In genomic region chr5:8055721-8056129, GRCm38 (mm10) we compare ENCODE assay signal across 8 mouse cellular contexts. TPM values are rescaled to one million over a fixed set of nuclear protein-coding genes. Genes with fewer than 3 reads are reported as not detected.
DNase-seq lines count a peak whose midpoint lies in the region; ATAC-seq and TF ChIP-seq lines count a peak whose summit lies in the region.

No protein-coding gene starts in this region.

- no peaks in the 10 kb centered on the region; the same call in none of the 2 replicates for H3K4me1 ChIP-seq in bone marrow, adult 2 months (ENCODE audit: control insufficient read depth, insufficient read depth, low read length)
- peaks cover 24% of the 10 kb centered on the region for H3K4me1 ChIP-seq in heart, embryonic 15.5 days (replicated peaks)
- peaks cover 16% of the 10 kb centered on the region for H3K4me1 ChIP-seq in liver, embryonic 16.5 days (ENCODE audit: control insufficient read depth, low read depth, low read length)
- H3K4me1 ChIP-seq in spleen, adult 2 months (ENCODE audit: control insufficient read depth, insufficient read depth, insufficient read length): no peaks in the 10 kb centered on the region; the same call in 1 of the 2 replicates

- H3K4me2 ChIP-seq in heart, embryonic 15.5 days: peak overlapping the region; percentile 69
- peak overlapping the region; percentile 68 for H3K4me2 ChIP-seq in liver, embryonic 16.5 days (ENCODE audit: low read depth, low read length)

- no peaks in the 10 kb centered on the region for H3K27me3 ChIP-seq in heart, embryonic 15.5 days
- no peaks in the 10 kb centered on the region for H3K27me3 ChIP-seq in liver, embryonic 16.5 days (ENCODE audit: control insufficient read depth, insufficient read depth, low read depth, low read length)
- no peaks in the 10 kb centered on the region for H3K27me3 ChIP-seq in spleen, adult 2 months (ENCODE audit: control insufficient read depth, insufficient read depth, low read length)

- ATAC-seq in heart, embryonic 15.5 days (replicated peaks; ENCODE audit: insufficient number of reproducible peaks, insufficient read depth, low FRiP score, low read depth): no peak
- peak; percentile 17; the same call in 1 of the 2 replicates for ATAC-seq in liver, embryonic 16.5 days (ENCODE audit: low read depth)

- DNase-seq in kidney, postnatal 10 days: peak; percentile 15
- DNase-seq in kidney, postnatal 14 days: no peak
- DNase-seq in spleen, adult 2 months (ENCODE audit: low read depth in 1 of 2, low spot score in 2 of 2): peak; percentile 12 to 25
- no peak for DNase-seq in layer of hippocampus, adult 11-12 months (ENCODE audit: low spot score)
- DNase-seq in left cerebral cortex, postnatal 36 days (ENCODE audit: low spot score in 2 of 2): no peak

- H3K9me3 ChIP-seq in heart, embryonic 15.5 days (replicated peaks): no peaks in the 10 kb centered on the region
- no peaks in the 10 kb centered on the region for H3K9me3 ChIP-seq in liver, embryonic 16.5 days (replicated peaks; ENCODE audit: control insufficient read depth, low read length)

- intact Hi-C loops in left cerebral cortex, postnatal 36 days (cut with DNase I): no loop called here

- no peak for TF ChIP-seq CTCF in bone marrow, adult 2 months (IDR thresholded peaks at IDR 0.05; ENCODE audit: control insufficient read depth, insufficient read depth, low read length)
- TF ChIP-seq CTCF in spleen, adult 2 months (IDR thresholded peaks at IDR 0.05; ENCODE audit: extremely low read depth, insufficient read depth, insufficient read length, insufficient replicate concordance): no peak

- H3K27ac ChIP-seq in bone marrow, adult 2 months (ENCODE audit: control insufficient read depth, insufficient read depth, low read depth, low read length, poor library complexity): peak overlapping the region; percentile 99
- H3K27ac ChIP-seq in heart, embryonic 15.5 days: peak overlapping the region; percentile 94
- H3K27ac ChIP-seq in liver, embryonic 16.5 days (ENCODE audit: low read length): peak overlapping the region; percentile 89
- H3K27ac ChIP-seq in spleen, adult 2 months (ENCODE audit: insufficient read depth, low read length): peak overlapping the region; percentile 100

- no peak for TF ChIP-seq POLR2A in bone marrow, adult 2 months (IDR thresholded peaks at IDR 0.05; ENCODE audit: borderline replicate concordance, control insufficient read depth, low read depth, low read length)
- no peak for TF ChIP-seq POLR2A in spleen, adult 2 months (IDR thresholded peaks at IDR 0.05; ENCODE audit: low read depth, low read length)

- peak overlapping the region; percentile 93 for H3K4me3 ChIP-seq in bone marrow, adult 2 months (replicated peaks; ENCODE audit: control insufficient read depth, low read depth, low read length)
- peak overlapping the region; percentile 90 for H3K4me3 ChIP-seq in heart, embryonic 15.5 days
- H3K4me3 ChIP-seq in liver, embryonic 16.5 days (ENCODE audit: low read depth, low read length): peak overlapping the region; percentile 90
- peak overlapping the region; percentile 92 for H3K4me3 ChIP-seq in spleen, adult 2 months (ENCODE audit: extremely low read depth, insufficient read depth, insufficient read length)

- H3K9ac ChIP-seq in heart, embryonic 15.5 days: peak overlapping the region; percentile 88
- peak overlapping the region; percentile 96 for H3K9ac ChIP-seq in liver, embryonic 16.5 days (ENCODE audit: low read depth, low read length)

- peaks cover 21% of the 10 kb centered on the region for H3K36me3 ChIP-seq in heart, embryonic 15.5 days
- H3K36me3 ChIP-seq in liver, embryonic 16.5 days (ENCODE audit: control insufficient read depth, insufficient read depth): peaks cover 14% of the 10 kb centered on the region
- H3K36me3 ChIP-seq in spleen, adult 2 months (ENCODE audit: control insufficient read depth, insufficient read depth, low read length): peaks cover 9% of the 10 kb centered on the region

- WGBS in bone marrow, adult 2 months: 6% methylated on average over 8 of the region's 8 CpGs
- WGBS in heart, embryonic 15.5 days: 33% methylated on average over 8 of the region's 8 CpGs
- 22% methylated on average over 8 of the region's 8 CpGs for WGBS in liver, embryonic 16.5 days (ENCODE audit: insufficient replicate concordance)
- WGBS in spleen, adult 2 months: 4% methylated on average over 8 of the region's 8 CpGs

RNA-seq across cellular contexts. Expression of gene Sri, which starts 9.8 kb away (rescaled TPM):
- 114 and 151 TPM in 2 replicates for polyA plus RNA-seq in bone marrow, adult 2 months (2011; ENCODE audit: insufficient read depth, insufficient read length, low replicate concordance, missing spikeins)
- polyA plus RNA-seq in heart, embryonic 15.5 days (2015; fragmentation: Nextera tagmentation; extraction: Ambion mirVana): 216 and 229 TPM in 2 replicates
- polyA plus RNA-seq in liver, embryonic 16.5 days (2015; fragmentation: Nextera tagmentation; extraction: Ambion mirVana): 178 and 201 TPM in 2 replicates
- polyA plus RNA-seq in spleen, adult 2 months (2012; rRNA removed): 118 and 126 TPM in 2 replicates
- total RNA-seq in left cerebral cortex, postnatal 36 days (2021): 100 to 1,000 TPM in 1 of 2 experiments, 10 to 100 TPM in 1; 93.5 to 102 TPM

Comparison
In these comparisons a context has a peak if more than half of its experiments do, and no peak if none do; other contexts are left out.
1. DNase-seq: peak in kidney, postnatal 10 days (single experiment) and spleen, adult 2 months (2 of 2); none in kidney, postnatal 14 days (single experiment), layer of hippocampus, adult 11-12 months (single experiment) and left cerebral cortex, postnatal 36 days (0 of 2).
2. Peak in every context shown above with its lines, with median percentiles within 50 percentile points of each other: H3K27ac ChIP-seq and H3K4me3 ChIP-seq.